Mouse (Mus musculus) granulocyte monocyte progenitor cell, adult 5-6 weeks (primary cell): ENCODE results near the gene Scn4a. TPM values are rescaled to one million over a fixed set of nuclear protein-coding genes. Genes with fewer than 3 reads are reported as not detected.
"Not testable (repeated sequence)": the region's sequence is repeated elsewhere in the genome, so short reads cannot be mapped to it uniquely, and the experiment has no call there.

Source experiments
- ATAC-seq: replicated peaks from 2 replicates; pipeline ENCODE4 v1.8.0; 2016; ENCODE audit warnings: mild to moderate bottlenecking, moderate TSS enrichment, inconsistent platforms; ENCODE audit not compliant: poor library complexity, severe bottlenecking
- total RNA-seq, 2 experiments: library from RNA; stranded (forward) in 1 of 2; stranded (reverse) in 1 of 2; fragments of 200-712, 200-1000 nt in 1 of 2; fragments of >200 nt in 1 of 2; fragmentation: Nextera tagmentation in 1 of 2; gene quantifications; 2 replicates each; pipeline ENCODE4 v1.2.3; 2014 to 2017

The Scn4a gene
- total RNA-seq (2014; fragmentation: Nextera tagmentation) (not detected in 2 replicates), total RNA-seq (2017) (not detected in 2 replicates)

DNA sequence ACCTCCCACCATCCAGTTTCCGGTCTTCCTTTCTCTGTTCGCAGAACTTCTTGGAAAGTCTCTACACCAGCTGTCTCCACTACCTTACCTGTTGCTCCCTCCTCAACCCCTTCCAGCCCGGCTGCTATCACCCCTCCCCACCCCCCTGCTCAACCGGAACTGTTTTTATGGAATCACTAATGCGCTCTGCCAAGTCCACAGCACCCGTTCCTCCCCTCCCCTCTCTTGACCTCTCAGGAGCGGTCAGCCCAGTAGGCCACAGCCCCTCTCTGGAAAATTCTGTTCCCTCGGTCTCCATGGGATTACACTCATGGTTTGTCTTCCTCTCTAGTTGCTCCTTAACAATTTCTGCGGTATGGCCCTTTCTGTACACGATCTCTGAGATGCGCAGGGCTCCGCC is at the start of gene Scn4a:
Gene Scn4a (minus strand): TSS at position 101 of the 400 bp plus-strand sequence.
- no peak for ATAC-seq

DNA sequence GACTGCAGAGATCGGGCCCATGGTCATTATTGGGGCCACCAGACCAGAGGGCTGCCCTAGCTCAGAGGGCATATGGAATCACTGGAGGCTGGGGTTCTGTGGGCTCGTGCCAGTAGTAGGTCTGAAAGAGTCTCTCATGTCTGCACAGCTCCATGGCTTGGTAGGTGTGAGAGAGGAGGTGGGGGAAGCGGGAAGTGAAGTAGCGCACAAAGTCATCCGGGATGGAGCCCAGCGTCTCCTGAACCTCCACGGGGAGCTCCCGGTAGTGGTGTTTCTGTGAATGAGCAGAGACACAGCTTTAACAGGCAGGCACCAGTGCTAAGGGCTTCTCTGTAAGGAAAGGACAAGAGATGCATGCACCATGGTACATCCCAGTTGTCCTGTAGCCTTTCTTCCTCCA is 45.4 kb upstream of the Scn4a start:
- ATAC-seq, result no peak

DNA sequence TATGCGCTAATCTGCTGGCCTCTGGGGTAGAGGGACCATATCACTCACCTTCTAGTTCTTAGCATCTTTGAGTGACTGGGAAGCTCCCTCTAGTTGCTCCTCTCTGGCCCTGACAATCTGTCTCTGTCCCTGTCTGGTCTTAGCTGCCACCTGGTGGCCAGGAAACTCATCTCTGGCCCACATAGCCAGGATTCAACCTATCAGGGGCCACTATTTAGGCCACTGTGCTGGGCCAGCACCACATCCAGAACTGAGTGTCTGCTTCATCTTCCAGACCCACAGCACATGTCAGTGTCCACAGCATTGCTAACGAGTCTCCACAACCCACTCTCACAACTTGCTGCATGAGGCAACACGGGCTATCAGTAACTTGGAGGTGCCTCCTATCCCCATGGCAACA is 44.6 kb upstream of the Scn4a start:
- ATAC-seq, result peak; percentile 45; the same call in 1 of the 2 replicates

DNA sequence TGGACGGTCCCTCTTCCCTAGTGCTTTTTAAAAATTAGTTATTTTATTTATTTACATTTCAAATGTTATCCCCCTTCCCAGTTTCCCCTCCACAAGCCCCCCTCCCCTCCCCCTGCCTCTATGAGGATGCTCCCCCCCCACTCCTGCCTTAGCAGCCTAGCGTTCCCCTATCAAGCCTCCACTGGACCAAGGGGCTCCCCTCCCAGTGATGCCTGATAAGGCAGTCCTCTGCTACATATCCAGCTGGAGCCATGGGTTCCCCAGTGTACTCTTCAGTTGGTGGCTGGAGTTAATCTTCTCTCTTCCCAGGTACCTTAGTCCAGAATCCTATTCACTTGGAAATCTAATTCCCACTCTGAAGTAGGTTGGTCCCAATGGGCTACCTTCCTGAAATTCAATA is 41.0 kb upstream of the Scn4a start:
- ATAC-seq, result not testable (repeated sequence)

DNA sequence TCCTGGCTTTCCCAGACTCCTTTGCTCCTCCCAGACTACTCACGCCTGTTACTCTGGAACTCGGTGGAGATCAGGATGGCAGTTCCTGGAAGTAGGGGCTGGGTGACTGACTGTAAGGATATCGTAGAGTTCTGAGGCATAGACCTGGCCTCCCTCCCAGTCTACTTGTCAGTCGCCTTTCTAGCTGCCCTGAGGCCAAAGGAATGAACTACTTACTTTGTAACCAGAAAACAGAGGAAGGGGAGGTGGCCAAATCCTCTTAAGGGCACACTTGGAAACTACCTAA is 40.2 kb upstream of the Scn4a start:
- ATAC-seq, result no peak

DNA sequence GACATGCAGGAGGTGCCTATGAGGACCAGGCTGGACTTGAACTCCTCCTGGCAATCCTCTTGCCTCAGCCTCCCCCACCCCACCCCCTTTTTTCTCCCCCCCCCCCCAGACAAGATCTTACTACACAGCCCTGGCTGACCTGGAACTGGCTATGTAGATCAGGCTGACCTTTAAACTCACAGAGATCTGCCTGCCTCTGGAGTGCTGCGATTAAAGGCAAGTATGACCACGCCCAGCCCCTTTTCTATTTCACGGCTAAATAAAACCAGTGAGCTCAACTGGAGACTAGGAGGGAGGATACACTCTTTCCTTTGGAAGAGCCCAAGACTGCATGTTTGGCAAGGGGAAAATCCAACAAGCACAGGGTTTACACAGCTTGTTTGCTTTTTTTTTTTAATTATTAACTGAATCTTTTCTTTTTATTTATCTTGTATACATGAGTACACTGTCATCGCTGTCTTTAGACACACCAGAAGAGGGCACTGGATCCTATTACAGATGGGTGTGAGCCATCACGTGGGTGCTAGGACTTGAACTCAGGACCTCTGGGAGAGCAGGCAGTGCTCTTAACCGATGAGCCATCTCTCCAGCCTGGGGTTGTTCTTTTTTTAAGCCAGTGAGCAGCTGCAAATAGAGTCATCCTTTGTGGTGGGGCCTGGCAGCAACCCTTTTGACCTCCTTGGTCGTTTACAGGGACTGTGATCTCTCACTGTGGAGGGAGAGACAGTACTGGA is 39.7 kb upstream of the Scn4a start:
- no peak for ATAC-seq

DNA sequence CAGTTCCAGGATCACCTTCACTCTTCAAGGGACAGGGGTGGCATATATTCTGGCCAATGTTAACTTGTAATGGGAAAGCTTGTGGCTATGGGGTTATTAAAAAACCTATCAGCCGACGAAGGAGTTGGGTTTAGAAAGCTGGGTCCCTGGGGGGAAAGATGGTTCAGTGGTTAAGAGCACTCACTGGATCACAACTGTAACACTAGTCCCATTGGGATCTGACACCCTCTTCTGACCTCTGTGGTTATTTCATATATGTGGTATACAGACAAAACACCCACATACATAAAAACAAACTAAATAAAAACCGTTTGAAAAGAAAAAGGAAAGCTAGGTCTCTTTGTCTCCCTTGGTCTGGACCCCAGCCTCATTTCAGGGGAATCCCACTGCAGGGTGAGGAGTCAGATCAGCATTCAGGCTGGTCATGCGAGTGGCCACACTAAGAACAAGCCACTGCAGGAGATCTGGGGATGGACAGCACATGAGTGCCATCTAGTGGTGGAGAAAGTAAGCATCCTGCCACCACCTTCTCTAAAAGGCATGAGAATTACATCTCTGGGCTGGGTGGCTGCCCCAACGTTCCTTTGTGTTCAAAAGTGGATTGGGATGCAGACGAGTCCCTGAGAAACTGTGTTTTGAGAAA is 38.6 kb upstream of the Scn4a start:
- ATAC-seq, result peak; percentile 66

DNA sequence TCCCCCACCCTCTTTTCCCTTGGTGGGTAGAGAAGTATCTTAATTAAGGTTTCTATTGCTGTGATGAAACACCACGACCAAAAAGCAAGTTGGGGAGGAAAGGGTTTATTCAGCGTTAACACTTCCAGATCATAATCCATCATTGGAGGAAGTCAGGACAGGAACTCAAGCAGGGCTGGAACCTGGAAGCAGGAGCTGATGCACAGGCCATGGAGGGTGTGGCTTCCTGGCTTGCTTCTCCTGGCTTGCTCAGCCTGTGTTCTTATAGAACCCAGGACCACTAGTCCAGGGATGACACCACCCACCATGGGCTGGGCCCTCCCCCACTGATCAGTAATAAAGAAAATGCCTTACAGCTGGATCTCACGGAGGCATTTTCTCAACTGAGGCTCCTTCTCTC is 37.7 kb upstream of the Scn4a start:
- no peak for ATAC-seq

DNA sequence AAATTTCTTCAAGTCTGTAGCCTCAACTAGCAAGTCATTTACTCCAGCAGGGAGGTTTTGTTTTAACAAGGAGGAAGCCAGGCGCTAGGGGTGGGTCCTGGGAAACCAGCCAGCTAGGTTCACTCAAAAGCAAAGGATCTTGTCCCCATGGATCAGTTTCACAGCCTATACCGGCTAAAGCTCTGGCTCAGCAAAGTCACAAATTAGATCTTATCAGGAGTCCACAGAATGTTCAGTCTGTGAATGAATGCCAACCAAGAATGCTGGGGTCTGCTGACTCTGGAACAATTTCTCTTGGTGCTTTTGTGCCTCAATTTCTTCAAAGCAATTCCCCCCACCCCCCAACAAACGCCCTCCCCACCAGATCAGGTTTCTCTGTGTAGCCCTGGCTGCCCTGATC is 36.5 kb upstream of the Scn4a start:
- no peak for ATAC-seq

DNA sequence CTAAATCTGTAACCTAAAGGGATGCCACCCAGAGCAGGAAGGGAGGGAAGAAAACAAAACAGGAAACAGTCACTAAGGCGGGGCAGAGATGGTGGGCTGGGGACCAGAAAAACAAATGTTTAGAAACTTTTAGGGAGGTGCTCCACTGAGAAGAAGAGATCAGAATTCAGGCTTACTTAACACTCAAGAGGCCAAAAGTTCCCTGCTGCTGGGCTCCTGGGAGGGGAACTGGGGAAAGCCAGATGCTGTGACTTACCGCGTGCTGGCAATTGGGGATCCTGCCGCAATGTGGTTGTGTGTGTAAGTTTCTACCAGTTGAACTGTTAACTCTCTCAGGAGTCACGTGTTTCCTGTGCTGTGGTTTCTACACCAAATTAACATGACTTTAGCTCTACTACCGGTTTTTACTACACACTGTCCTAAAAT is 34.7 kb upstream of the Scn4a start, which contains the start of gene Icam2:
Gene Icam2 (minus strand): TSS at position 285 of the 426 bp plus-strand sequence.
- ATAC-seq, result peak; percentile 74

DNA sequence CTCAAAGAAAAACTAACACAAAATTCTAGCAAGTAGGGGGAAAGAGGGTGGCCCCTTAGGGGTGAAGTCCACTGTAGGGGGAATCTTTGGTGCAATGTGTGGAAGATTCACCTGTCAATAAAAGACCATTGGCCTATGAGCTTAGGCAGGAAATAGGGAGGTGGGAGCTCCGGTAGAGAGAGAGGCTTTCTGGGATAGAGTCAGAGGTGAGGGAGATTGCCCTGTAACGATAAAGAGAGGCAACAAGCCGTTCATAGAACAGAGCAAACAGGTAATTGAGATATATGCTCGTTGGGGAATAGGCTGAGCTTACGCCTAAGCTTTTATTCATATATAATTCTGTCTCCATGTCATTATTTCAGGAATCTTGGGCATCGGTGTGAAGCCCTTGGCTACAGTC is 33.9 kb upstream of the Scn4a start:
- ATAC-seq, result peak; percentile 21

DNA sequence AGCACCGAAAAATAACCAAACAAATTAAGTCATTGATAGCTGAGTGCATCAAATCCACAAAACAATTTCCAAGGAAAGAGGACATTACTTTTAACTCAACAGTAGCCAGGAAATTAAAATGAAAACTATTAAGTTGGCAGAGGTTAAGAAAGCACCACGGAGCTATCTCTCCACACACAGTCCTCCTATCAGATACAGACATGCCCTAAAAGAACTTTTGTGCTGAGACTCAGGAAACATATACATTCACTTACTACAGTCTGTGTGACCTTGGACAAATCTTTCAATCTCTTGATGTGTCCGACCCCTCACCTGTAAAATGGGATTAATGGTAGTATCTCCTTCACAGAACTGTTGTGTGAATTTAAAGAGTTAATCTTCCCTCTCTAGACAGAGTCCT is 33.3 kb upstream of the Scn4a start:
- ATAC-seq, result no peak

DNA sequence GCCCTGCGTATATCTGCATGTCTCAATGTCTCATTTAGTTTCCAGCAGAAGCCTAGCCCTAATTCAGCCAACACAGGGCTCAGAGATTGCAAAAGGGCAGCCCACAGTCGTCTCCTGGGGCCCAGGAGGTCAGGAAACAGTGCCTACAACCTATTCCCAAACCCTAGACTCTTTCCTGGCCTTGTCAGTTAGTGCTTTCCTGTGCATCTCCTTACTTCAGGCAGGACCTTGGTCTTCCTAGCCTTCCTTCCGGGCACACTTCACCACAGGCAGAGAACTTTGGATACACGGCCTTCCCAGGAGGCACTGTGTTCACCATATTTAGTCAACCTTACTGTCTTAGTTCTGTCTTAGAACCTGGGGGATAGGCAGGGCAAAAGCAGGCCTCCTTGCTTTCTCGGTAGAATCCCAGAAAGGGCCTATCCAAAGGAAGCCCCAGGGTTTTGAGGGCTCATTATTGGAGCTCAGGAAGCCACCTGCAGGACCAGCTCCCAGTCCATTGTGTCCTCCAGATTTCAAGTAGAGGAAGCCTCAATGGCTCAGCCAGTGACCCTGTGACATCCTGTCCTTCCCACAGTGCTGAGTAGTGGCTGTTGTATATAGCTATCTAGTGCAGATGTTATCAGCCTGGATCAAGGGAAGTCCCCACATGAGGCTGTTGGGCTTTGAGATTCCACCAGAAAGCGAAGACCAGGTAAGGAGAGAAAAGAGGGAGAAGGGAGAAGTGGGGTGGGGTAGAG is 30.1 kb upstream of the Scn4a start:
- no peak for ATAC-seq

DNA sequence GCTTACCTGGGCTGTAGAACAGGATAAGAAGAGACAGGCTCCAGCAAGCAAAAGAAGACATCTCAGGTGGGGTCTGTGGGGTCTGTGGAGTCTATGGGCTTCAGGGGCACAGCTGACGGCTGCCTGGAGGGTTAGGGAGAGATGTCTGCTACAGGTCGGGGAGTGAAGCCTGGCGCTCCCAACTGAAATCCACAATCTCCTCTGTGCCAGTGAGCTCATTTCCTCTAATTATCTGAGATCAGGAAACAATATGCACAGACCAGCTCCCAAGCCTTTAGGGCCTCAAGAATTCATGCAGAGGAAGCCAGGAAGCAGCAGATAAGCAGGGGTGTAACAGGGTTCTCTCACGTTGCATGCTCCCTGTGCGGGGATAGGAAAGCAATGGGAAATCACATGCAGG is 29.3 kb upstream of the Scn4a start:
- ATAC-seq, result no peak; the same call in 1 of the 2 replicates

DNA sequence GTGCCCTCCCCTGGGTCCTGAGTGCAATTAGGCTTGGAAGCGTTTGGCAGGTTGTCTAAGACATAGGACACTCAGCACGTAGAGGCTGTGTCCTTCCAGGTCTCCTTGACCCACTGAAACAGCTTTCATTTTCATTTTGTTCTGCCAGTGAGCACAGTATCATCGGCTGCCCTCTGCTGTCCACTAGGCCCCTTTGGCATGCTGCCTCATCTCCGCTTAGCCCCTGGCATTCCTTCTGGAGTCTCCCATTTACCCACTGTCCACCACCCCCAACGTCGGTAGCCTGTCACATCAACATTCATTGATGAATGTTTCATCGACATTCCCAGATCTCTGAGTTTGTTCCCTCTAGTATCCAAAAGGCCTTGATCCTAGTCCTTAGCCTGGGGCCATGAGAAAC is 28.8 kb upstream of the Scn4a start:
- ATAC-seq, result no peak

DNA sequence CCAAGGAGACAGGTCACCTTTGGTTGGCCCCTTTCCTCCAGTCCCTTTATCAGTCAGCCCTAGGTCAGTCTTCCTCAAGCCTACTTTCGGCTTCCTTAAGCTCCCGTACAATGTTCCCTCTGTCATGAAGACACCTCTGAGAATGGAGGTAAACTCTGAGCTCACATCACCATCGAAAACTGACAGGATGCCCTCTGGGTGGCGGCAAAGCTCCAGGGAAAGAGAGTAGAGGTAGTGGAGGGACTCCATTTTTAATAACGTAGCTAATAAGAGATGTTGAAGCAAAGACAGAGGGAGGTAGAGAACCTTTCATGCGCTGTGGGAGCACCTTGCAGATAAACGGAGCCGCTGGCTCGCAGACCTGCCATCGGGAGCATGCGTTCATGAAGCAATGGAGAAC is 27.9 kb upstream of the Scn4a start:
- ATAC-seq, result no peak

DNA sequence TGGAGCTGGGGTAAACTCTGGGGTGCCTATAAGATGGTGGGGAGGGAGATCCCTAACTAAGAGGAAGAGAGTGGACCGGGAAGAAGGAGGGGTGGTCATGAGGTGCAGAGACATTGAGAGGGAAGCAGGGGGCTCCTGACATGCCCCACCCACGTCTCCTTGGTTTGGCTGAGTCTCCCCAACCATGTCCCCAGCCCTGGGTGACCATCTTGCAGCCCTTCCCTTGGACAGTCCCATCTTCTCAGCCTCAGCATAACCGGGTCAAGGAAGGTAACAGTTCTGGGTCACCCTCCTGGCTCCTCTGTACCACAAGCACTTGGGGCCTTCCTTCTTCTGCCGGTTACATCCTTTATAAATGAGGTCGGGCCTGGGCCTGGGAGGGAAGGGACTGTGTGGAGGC is 21.9 kb upstream of the Scn4a start:
- ATAC-seq, result 0 out of 2 replicates have a peak, but pooled peaks have one; percentile 11

DNA sequence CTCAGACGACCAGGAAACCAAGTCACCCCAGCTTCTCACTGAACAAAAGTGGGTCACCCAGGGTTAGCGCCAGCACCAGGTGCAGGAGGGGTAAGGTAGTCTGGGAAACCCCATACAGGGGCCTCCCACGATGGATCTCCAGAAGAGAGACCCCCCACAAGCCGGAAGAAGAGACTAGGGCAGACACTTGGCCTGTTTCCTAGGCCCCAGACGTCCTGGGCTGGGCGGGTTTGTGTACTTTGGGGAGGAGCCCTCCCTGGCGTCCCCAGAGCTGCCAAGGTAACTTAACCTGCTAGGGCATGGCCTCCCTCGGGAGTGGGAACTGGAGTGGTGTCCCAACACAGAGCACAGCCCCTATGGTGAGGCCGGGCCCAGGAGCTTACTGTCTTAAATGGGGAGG is 21.5 kb upstream of the Scn4a start:
- no peak for ATAC-seq

DNA sequence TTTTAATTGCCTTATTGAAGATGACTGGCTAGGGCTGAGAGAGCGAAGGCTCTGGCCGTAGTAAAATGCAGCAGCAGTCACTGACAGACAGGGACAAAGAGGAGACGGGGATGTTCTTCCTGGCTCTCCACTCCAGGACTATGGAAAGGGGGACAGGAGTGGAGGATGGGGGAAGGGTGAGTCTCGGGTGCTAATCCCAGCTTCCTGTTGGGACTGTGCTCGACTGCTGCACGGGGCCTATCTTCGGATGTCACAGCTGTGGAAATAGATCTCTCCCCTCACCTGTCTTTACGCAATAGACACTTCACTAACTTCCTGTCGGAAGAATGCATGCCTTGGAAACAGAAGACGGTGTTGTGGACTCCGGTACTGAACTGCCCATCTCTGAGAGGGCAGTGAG is 20.9 kb upstream of the Scn4a start:
- no peak for ATAC-seq

DNA sequence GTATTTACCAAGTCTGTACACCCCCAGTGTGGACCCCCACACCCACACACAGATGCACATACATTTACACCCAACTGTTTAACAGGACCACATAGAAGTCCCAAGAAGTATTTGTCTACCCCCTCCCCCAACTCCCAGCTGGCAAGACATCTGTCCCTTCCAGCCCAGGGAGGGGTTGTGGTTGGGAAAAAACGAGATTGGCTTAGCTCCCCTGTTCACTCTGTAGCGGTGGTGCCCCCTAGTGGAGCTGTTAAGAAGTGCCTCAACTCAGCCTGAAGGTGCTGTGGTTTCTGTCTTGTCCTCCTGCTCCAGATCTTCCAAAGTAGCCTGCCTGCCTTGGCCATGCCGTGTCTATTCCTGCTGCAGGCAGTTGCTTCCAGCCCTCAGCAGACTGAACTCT is 13.2 kb upstream of the Scn4a start:
- peak; percentile 80 for ATAC-seq

DNA sequence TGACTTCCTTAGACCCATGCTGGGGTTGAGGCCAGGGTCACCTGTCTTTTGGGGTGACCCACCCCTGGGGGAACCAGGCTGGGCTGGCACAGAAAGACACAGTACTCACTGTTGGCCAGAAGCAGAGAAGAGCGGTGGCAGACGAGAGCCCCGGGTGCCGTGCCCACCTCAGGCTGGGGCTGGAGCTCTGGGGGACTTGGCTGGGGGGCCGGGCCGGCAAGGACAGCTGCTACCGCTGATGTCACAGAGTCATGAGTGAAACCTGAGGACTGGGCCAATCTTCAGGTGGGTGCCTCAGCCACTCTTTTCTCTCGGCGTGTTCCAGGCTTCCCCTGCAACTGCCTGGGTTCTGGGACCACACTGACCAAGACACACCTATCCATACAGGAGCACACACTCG is 12.3 kb upstream of the Scn4a start, which contains the start of gene Prr29:
Gene Prr29 (plus strand): TSS at position 107 of the 400 bp plus-strand sequence.
- ATAC-seq, result no peak; the same call in 1 of the 2 replicates
